Mouse (Mus musculus): Measurements from ENCODE around the gene Taok3.

Taok3 gene

GRCm38 (mm10) chr5:117182411-117182810 is 62.5 kb downstream of the Taok3 start:
- no peak for DNase-seq (ENCODE audit: low spot score)

GRCm38 (mm10) chr5:117184832-117185231 is 64.9 kb downstream of the Taok3 start:
- DNase-seq (ENCODE audit: low spot score): no peak

GRCm38 (mm10) chr5:117185673-117186072 is 65.7 kb downstream of the Taok3 start:
- no peak for DNase-seq (ENCODE audit: low spot score)

- DNase-seq (ENCODE audit: low spot score): no peak
Measured at GRCm38 (mm10) chr5:117192061-117192460, 72.1 kb downstream of the Taok3 start.

- no peak for DNase-seq (ENCODE audit: low spot score)
Measured at GRCm38 (mm10) chr5:117193748-117194147, 73.8 kb downstream of the Taok3 start.

GRCm38 (mm10) chr5:117194672-117195071 is 74.7 kb downstream of the Taok3 start:
- DNase-seq (ENCODE audit: low spot score): no peak

- DNase-seq (ENCODE audit: low spot score): no peak
Measured at GRCm38 (mm10) chr5:117196551-117196950, 76.6 kb downstream of the Taok3 start.

- DNase-seq (ENCODE audit: low spot score): no peak
Measured at GRCm38 (mm10) chr5:117198390-117198789, 78.5 kb downstream of the Taok3 start.

- no peak for DNase-seq (ENCODE audit: low spot score)
Measured at GRCm38 (mm10) chr5:117207286-117207685, 87.4 kb downstream of the Taok3 start.

GRCm38 (mm10) chr5:117214016-117214415 is 94.1 kb downstream of the Taok3 start:
- no peak for DNase-seq (ENCODE audit: low spot score)

- no peak for DNase-seq (ENCODE audit: low spot score)
Measured at GRCm38 (mm10) chr5:117231059-117231458, 111.1 kb downstream of the Taok3 start.

GRCm38 (mm10) chr5:117236540-117236939 is 116.6 kb downstream of the Taok3 start:
- no peak for DNase-seq (ENCODE audit: low spot score)

- DNase-seq (ENCODE audit: low spot score): peak; percentile 82
Measured at GRCm38 (mm10) chr5:117239106-117239505, 119.2 kb downstream of the Taok3 start.

GRCm38 (mm10) chr5:117240321-117240731 is 120.4 kb downstream of the Taok3 start:
- DNase-seq (ENCODE audit: low spot score): no peak

- DNase-seq (ENCODE audit: low spot score): no peak
Measured at GRCm38 (mm10) chr5:117240761-117241322, 120.9 kb downstream of the Taok3 start.

GRCm38 (mm10) chr5:117241935-117242531 is 122.1 kb downstream of the Taok3 start:
- no peak for DNase-seq (ENCODE audit: low spot score)

GRCm38 (mm10) chr5:117242671-117243478 is 122.9 kb downstream of the Taok3 start:
- no peak for DNase-seq (ENCODE audit: low spot score)

GRCm38 (mm10) chr5:117245170-117245569 is 125.2 kb downstream of the Taok3 start:
- no peak for DNase-seq (ENCODE audit: low spot score)

- peak; percentile 94 for DNase-seq (ENCODE audit: low spot score)
Measured at GRCm38 (mm10) chr5:117248351-117248750, 128.4 kb downstream of the Taok3 start.

GRCm38 (mm10) chr5:117250796-117251195 is 130.9 kb downstream of the Taok3 start:
- no peak for DNase-seq (ENCODE audit: low spot score)

- no peak for DNase-seq (ENCODE audit: low spot score)
Measured at GRCm38 (mm10) chr5:117251763-117252162, 131.8 kb downstream of the Taok3 start.

GRCm38 (mm10) chr5:117258276-117258675 is 138.3 kb downstream of the Taok3 start:
- no peak for DNase-seq (ENCODE audit: low spot score)

GRCm38 (mm10) chr5:117263566-117263965 is 143.6 kb downstream of the Taok3 start:
- DNase-seq (ENCODE audit: low spot score): no peak
